Mouse (Mus musculus) lung, embryonic 15.5 days (tissue): ENCODE measurements around the gene Tiparp. TPM values are rescaled to one million over a fixed set of nuclear protein-coding genes. Genes with fewer than 3 reads are reported as not detected.
A peak's percentile ranks its signal among the peaks of the same experiment; 100 is the strongest.

ENCODE experiments used
- ATAC-seq: fragments of 200-750 bp; cut with Nextera tagmentation; 2 replicates; pipeline ENCODE4 v1.8.0; 2017; ENCODE audit warnings: moderate number of reproducible peaks, borderline replicate concordance; ENCODE audit not compliant: low FRiP score, low TSS enrichment; ENCODE audit errors: extremely low read depth
- H3K27ac ChIP-seq: fragments of 300-500 bp; sonication (generic); 2 replicates; pipeline ENCODE4 v1.5.1; 2015; ENCODE audit warnings: moderate library complexity, mild to moderate bottlenecking, inconsistent platforms
- H3K27me3 ChIP-seq: fragments of 300-500 bp; sonication (generic); 2 replicates; pipeline ENCODE4 v1.6.1; 2015; ENCODE audit warnings: inconsistent platforms
- H3K36me3 ChIP-seq: fragments of 300-500 bp; sonication (generic); 2 replicates; pipeline ENCODE4 v1.6.1; 2015; ENCODE audit warnings: inconsistent platforms
- H3K4me1 ChIP-seq: fragments of 300-500 bp; sonication (generic); 2 replicates; pipeline ENCODE4 v1.6.1; 2015; ENCODE audit warnings: inconsistent platforms
- H3K4me2 ChIP-seq: fragments of 300-500 bp; sonication (generic); 2 replicates; pipeline ENCODE4 v1.6.1; 2015; ENCODE audit warnings: inconsistent platforms, mild to moderate bottlenecking, moderate library complexity
- H3K4me3 ChIP-seq: fragments of 300-500 bp; sonication (generic); 2 replicates; pipeline ENCODE4 v1.5.1; 2015; ENCODE audit warnings: mild to moderate bottlenecking, inconsistent platforms
- H3K9ac ChIP-seq: fragments of 300-500 bp; sonication (generic); 2 replicates; pipeline ENCODE4 v1.6.1; 2015; ENCODE audit warnings: inconsistent platforms
- H3K9me3 ChIP-seq: fragments of 300-500 bp; sonication (generic); 2 replicates; pipeline ENCODE4 v1.6.1; 2016; ENCODE audit warnings: inconsistent platforms
- WGBS: fragments of 180-500 bp; shearing (Covaris S2); methylation state at CpG from one replicate; pipeline ENCODE4 v1.1.7; 2015; 5-methylcytosine and 5-hydroxymethylcytosine counted together
- polyA plus RNA-seq: library from polyadenylated mRNA; unstranded; fragments of >200 nt; fragmentation: Nextera tagmentation; extraction: Ambion mirVana; gene quantifications from 2 replicates; pipeline ENCODE4 v1.2.1, GENCODE M21; 2015

The Tiparp gene
- polyA plus RNA-seq: 40.1 and 43.1 TPM in 2 replicates

DNA sequence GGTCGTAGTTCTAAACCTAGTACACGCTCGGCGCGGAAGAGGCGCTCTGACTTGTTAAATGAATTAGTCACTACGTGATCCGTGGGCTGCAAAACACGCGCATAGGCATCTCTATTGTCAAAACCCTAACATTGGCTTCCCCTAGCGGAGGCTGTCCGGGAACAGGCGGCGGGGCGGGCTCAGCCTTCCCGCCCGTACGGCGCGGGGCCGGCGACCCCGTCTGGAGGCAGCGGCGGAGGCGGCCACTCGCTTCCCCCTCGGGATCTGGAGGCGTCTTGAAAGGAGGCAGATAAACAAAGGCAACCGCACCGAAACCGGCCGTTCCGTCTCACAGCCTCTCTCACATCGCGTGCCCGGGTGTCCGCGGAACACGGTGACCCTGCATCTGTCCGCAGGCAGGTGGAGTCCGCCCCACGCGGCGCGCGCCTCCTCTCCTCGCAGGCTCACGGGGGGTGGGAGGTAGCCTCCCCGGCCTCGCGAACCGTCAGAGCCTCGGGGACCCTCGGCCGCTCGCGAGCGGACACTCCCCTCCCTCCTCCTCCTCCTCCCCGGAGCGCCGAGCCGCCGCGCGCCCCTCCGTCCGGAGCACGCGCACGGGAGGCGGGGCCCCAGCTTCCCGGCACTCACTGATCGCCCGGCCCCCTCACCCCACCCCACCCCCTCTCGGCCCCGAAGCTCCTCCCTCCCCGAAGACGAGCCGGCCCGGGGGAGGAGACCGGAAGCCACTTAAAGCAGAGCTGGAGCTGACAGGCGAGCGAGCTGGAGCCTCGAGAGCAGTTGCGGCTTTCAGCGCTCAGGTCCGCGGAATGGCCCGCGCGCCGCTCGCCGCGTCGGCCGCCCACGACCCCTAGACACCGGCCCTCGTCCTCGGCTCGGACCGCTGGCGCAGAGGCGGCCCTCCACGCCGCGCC lies at the start of gene Tiparp:
Gene Tiparp, plus strand, starts transcription at position 720 of the 911 bp plus-strand sequence.
- Histone ChIP-seq H3K9me3 (no peaks in the 10 kb centered on the region), H3K27ac (peak within 1 kb of the TSS; percentile 100), H3K27me3 (no peaks in the 10 kb centered on the region), H3K4me1 (peaks cover 3% of the 10 kb centered on the region; the same call in 1 of the 2 replicates), H3K4me3 (peak within 1 kb of the TSS; percentile 92), H3K9ac (peak within 1 kb of the TSS; percentile 95), H3K36me3 (peaks cover 6% of the 10 kb centered on the region), H3K4me2 (peak within 1 kb of the TSS; percentile 74)
- 2% methylated on average over 107 of the region's 109 CpGs for WGBS
- peak; percentile 93 for ATAC-seq

DNA sequence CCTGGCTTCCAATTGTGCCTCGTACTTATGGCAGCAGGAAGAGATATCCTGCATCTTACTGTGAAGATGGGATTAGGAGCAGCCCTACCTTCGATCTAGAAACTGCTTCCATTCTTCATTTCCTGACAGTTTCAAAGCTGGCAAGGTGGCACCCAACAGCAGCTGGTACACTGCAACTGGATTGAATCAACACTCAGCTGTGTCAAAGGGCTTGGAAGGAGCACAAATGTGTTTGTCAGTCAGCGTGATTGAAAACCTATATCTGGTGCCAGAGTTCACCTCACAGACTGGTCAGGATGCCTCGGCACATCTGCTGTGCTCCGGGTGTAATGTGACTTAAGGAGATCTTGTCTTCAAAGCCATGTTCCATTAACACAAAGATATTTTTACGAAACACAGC lies 47.5 kb upstream of the Tiparp start:
- Histone ChIP-seq H3K27me3 (no peaks in the 10 kb centered on the region), H3K27ac (no peak overlapping the region), H3K4me3 (no peak overlapping the region), H3K9me3 (no peaks in the 10 kb centered on the region), H3K4me1 (peaks cover 22% of the 10 kb centered on the region), H3K4me2 (no peak overlapping the region), H3K9ac (no peak overlapping the region), H3K36me3 (no peaks in the 10 kb centered on the region)
- no peak for ATAC-seq
- 41% methylated on average over 6 of the region's 6 CpGs for WGBS

DNA sequence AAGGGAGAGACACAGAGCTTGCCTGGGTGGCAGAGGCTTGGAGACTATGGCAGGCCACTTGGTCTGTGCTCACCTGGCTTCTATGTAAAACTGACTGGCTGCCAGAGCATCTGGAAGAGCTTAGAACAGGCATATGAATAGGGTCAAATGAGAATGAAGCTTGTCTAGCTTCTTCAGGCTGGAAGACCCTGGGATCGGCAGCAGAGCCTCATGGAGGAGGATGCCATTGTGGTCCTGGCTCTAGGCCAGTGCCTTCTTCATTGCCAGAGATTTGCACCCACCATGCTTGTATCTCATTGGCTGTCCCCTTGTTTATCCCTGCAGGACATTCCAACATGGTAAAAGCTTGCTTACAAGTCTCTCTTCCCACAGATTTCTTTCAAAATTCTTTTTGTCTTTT lies 45.9 kb upstream of the Tiparp start:
- no peaks in the 10 kb centered on the region for H3K27me3 ChIP-seq
- H3K36me3 ChIP-seq: no peaks in the 10 kb centered on the region
- H3K4me3 ChIP-seq: no peak overlapping the region
- ATAC-seq: no peak
- 25% methylated on average over 1 of the region's 1 CpGs for WGBS
- no peak overlapping the region for H3K4me2 ChIP-seq
- H3K9ac ChIP-seq: no peak overlapping the region
- H3K4me1 ChIP-seq: peaks cover 14% of the 10 kb centered on the region
- 0 out of 2 replicates have a peak overlapping the region, but pooled peaks have one; percentile 10 for H3K27ac ChIP-seq
- H3K9me3 ChIP-seq: no peaks in the 10 kb centered on the region

DNA sequence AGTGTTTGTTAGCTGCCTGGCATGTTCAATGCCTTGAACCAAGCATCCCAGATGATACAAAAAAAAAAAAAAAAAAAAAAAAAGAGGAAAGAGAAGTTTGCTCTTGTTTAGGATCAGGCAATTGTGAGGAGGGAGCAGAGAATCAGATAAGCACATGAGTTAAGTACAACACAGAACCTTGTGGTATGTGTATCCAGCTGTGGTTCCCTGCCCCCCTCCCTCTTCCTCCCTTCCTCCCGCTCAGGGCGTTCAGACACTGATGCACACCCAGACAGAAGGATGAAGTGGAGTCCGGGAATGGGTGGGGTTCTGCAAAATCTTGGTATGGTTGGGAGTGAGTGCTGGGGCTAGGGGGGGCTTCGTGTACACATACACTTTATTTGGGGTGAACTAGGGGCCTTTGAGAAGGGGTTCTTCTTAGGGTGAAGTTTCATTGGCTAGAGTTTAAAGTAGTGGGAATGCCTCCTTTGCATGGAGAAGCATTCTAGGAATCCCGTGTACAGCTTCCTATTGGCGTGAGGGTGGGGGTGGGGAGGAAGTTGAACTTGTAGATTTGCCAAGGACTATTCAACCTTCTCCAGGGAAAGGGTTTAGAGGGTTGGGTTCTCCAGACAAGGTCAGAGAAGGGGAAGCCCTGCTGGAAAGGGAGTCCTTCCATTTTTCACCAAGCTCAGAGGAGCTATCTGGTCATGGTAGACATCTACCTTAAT lies 45.4 kb upstream of the Tiparp start:
- WGBS: 29% methylated on average over 6 of the region's 6 CpGs

DNA sequence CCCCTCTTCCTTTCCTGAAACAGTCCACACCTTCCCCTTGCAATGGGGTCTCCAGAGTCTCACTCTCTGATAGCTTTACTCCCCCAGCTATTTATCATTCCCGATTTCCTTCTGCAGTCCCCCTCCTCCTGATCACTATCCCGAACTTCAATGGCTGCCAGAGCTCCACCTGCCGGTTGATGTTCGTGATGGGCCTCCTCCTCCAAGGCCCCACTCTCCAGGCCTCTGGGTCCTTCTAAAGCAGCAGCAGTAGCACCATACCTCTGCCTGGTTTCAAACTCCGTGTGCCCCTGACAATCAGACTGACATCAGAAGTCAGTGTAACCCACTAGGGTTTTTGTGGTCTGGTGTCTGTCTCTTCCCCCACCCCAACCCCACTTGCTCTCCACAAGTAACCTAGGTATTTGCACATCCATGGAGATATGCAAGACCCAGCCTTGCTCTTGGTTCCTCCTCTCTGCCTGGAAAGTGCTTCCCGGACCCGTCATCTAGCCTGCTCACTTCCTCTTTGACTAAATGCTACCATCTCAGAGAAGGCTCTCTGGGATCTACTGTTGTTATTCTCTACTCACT lies 44.0 kb upstream of the Tiparp start:
- peaks cover 18% of the 10 kb centered on the region for H3K4me1 ChIP-seq
- no peak overlapping the region for H3K4me2 ChIP-seq
- H3K36me3 ChIP-seq: no peaks in the 10 kb centered on the region
- H3K27ac ChIP-seq: no peak overlapping the region
- no peaks in the 10 kb centered on the region for H3K9me3 ChIP-seq
- no peak overlapping the region for H3K4me3 ChIP-seq
- no peaks in the 10 kb centered on the region for H3K27me3 ChIP-seq
- H3K9ac ChIP-seq: no peak overlapping the region
- WGBS: 70% methylated on average over 7 of the region's 7 CpGs
- no peak for ATAC-seq

More for the DNA sequence above, 45.4 kb upstream of the Tiparp start:
- peaks cover 17% of the 10 kb centered on the region for H3K4me1 ChIP-seq
- no peaks in the 10 kb centered on the region for H3K9me3 ChIP-seq
- peak; percentile 56 for ATAC-seq
- H3K9ac ChIP-seq: no peak overlapping the region
- H3K4me3 ChIP-seq: no peak overlapping the region
- no peaks in the 10 kb centered on the region for H3K27me3 ChIP-seq
- H3K27ac ChIP-seq: peak overlapping the region; percentile 6; the same call in 1 of the 2 replicates
- no peak overlapping the region for H3K4me2 ChIP-seq
- H3K36me3 ChIP-seq: no peaks in the 10 kb centered on the region

DNA sequence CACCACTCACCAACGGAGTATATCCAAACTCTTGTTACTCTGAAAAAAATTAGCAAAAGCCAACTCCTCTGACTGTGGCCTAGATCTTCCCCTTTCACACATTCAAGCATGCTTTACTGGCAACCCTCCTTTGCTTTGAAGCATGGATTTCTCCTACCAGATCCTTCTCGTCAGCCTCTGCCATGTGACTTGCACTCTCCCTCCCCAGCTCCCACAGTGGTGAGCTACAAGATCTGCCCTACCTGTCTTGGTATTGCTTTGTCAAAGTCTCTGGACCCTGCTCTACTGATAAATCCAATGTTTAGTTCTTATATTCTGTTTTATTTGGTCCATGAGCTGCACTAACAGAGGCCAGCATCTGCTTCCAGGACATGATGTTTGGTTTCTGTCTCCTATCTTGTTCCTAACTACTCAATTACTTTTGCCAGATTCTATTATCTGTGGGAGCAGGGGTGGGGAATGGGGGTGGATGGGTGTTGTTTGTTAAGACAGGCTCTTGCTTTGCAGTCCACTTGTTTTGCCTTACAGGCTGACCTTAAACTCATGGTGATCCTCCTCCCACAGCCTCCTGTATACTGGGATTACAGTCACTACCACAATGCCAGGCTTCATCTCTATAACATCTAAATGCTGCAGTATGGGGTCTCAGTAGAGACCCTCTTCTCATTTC lies 40.7 kb upstream of the Tiparp start:
- 59% methylated on average over 2 of the region's 2 CpGs for WGBS
- Histone ChIP-seq H3K4me3 (no peak overlapping the region), H3K9me3 (no peaks in the 10 kb centered on the region), H3K27ac (no peak overlapping the region), H3K9ac (no peak overlapping the region), H3K4me2 (no peak overlapping the region), H3K4me1 (peaks cover 13% of the 10 kb centered on the region), H3K36me3 (no peaks in the 10 kb centered on the region), H3K27me3 (no peaks in the 10 kb centered on the region)
- no peak for ATAC-seq

DNA sequence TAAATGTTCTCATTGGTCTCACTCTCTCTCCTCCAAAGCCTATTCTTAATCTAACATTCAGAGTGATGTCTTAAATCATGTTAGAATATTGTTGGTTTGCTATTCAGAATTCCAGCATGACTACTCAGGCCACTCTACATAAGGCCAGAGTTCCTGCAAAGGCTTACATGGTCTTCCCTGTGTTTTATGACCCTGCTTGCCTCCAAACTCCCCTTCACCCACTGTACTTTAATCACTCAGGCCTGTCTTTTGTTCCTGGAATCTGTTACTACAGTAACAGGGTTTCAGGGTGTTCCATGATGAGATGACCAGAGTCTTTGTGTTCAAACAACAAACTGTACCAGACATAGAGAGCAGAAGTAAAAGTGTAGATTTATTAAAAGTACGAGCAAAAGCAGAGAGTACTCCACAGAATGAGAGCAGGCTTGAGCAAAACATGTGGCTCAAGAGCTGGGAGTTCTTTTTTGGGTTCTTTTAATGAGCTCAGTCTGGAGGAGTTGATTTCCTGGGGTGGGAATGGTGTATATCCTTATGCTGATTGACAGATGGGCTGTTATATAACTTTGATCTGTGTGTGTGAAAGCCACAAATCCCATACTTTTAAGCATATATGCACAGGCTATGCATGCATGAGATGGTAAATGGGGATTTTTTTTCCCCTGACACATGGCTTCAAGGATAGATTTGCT lies 39.5 kb upstream of the Tiparp start:
- Histone ChIP-seq H3K4me2 (no peak overlapping the region), H3K36me3 (no peaks in the 10 kb centered on the region), H3K27ac (peak overlapping the region; percentile 23), H3K4me1 (0 out of 2 replicates have a peak, but pooled peaks cover 4% of the 10 kb centered on the region), H3K9me3 (no peaks in the 10 kb centered on the region), H3K27me3 (no peaks in the 10 kb centered on the region), H3K9ac (no peak overlapping the region), H3K4me3 (no peak overlapping the region)
- ATAC-seq: no peak
- WGBS: 49% methylated on average over 1 of the region's 1 CpGs

DNA sequence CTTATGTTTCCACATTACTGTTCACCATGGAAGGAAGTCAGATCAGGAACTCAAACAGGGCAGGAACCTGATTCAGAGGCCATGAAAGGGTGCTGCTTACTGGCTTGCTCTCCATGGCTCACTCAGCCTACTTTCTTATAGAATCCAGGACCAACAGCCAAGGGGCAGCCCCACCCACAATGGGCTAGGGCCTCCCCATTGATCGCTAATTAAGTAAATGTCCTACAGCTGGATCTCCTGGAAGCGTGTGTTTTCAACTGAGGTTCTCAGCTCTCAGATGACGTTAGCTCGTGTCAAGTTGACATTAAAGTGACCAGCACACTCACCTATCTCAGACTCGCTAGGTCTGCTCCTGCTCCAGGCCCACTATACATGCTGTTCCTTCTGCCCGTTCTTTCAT lies 38.6 kb upstream of the Tiparp start:
- ATAC-seq: no peak
- WGBS: 85% methylated on average over 6 of the region's 6 CpGs
- Histone ChIP-seq H3K4me3 (no peak overlapping the region), H3K27me3 (no peaks in the 10 kb centered on the region), H3K9ac (no peak overlapping the region), H3K27ac (no peak overlapping the region), H3K4me2 (no peak overlapping the region), H3K36me3 (no peaks in the 10 kb centered on the region), H3K9me3 (no peaks in the 10 kb centered on the region), H3K4me1 (peaks cover 11% of the 10 kb centered on the region)

DNA sequence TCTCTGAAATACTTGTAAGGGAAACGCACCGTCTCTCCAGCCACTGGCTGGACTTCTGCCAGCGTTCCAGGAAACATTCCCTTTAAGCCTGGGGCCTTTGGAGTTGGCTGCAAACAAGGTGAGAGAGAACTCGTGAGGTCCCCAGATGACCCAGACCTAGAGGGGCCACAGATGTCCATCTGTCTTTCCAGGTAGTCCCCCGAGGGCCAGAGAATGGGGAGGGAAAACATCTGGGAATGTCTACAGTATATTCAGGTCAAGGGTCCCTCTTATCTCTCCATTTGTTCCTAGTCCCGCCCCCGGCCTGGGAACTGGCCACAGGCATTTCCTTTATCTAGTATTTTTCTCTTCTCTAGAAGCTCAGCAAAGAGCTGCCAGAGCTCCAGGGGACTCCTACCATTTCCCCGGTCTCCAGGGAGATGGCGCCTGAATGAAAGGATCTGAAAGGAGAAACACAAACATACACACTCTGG lies 33.9 kb upstream of the Tiparp start:
- H3K9ac ChIP-seq: no peak overlapping the region
- no peaks in the 10 kb centered on the region for H3K9me3 ChIP-seq
- no peaks in the 10 kb centered on the region for H3K36me3 ChIP-seq
- H3K27me3 ChIP-seq: no peaks in the 10 kb centered on the region
- H3K27ac ChIP-seq: peak overlapping the region; percentile 37; the same call in 1 of the 2 replicates
- peaks cover 12% of the 10 kb centered on the region for H3K4me1 ChIP-seq
- peak overlapping the region; percentile 45 for H3K4me2 ChIP-seq
- peak overlapping the region; percentile 19 for H3K4me3 ChIP-seq
- peak; percentile 35; the same call in 1 of the 2 replicates for ATAC-seq
- 7% methylated on average over 9 of the region's 9 CpGs for WGBS

DNA sequence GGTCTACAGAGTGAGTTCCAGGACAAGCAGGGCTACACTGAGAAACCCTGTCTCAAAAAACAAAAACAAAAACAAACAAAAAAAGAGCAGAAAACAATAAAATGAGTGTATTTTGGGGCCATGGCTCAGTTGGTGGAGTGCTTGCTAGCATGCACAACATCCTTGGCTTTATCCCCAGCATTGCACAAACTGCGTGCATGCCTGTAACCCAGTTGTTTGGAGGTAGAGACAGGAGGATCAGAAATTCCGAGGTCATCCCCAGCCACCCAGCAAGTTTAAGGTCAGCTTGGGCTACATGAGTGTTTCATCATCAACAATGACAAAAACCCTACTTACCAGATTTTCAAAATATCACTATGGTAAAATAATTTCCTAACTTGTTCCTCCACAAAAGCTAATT lies 20.4 kb upstream of the Tiparp start:
- no peak overlapping the region for H3K9ac ChIP-seq
- H3K4me2 ChIP-seq: no peak overlapping the region
- no peaks in the 10 kb centered on the region for H3K27me3 ChIP-seq
- H3K27ac ChIP-seq: no peak overlapping the region
- no peak for ATAC-seq
- H3K36me3 ChIP-seq: no peaks in the 10 kb centered on the region
- WGBS: 78% methylated on average over 2 of the region's 2 CpGs
- no peak overlapping the region for H3K4me3 ChIP-seq
- H3K4me1 ChIP-seq: no peaks in the 10 kb centered on the region
- no peaks in the 10 kb centered on the region for H3K9me3 ChIP-seq

DNA sequence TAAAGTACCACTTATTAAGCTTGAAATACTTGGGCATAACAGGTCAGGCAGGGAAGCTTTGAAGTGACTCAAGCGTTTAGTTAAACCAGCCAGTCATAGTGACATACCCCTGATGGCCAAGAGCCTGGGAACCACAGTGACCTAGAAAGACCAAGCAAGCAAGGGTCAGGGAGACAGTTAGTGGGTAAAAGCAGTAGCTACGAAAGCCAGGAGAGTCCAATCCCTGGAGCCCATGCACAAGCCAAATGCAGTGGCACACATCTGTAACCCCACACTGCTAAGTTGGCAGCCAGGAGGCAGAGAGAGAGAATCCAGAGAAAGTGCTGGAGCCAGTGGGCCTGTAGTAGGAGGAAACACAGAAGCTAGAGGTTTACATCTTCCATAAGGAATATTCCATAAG lies 17.6 kb upstream of the Tiparp start:
- no peak overlapping the region for H3K4me2 ChIP-seq
- H3K4me1 ChIP-seq: no peaks in the 10 kb centered on the region
- no peak overlapping the region for H3K9ac ChIP-seq
- no peaks in the 10 kb centered on the region for H3K27me3 ChIP-seq
- no peak for ATAC-seq
- H3K27ac ChIP-seq: no peak overlapping the region
- H3K9me3 ChIP-seq: no peaks in the 10 kb centered on the region
- 51% methylated on average over 2 of the region's 2 CpGs for WGBS
- no peak overlapping the region for H3K4me3 ChIP-seq
- no peaks in the 10 kb centered on the region for H3K36me3 ChIP-seq
